Mouse (Mus musculus): ENCODE results near the gene Gpr84.

Gpr84 gene

GRCm38 (mm10) chr15:103315011-103315502 is 4.6 kb upstream of the Gpr84 start:
- in situ Hi-C loops (cut with MboI; ENCODE audit: low pct_unique_long_range_greater_than_20kb in 1 of 2, low sequenced_read_pairs in 2 of 2, unreplicated experiment in 1 of 2): loop anchor here in 1 of 2 experiments (25.0 kb wide), 1 partner anchor 303 kb away; the partner anchor contains the start of gene Hoxc4

- in situ Hi-C loops (cut with MboI; ENCODE audit: low pct_unique_long_range_greater_than_20kb in 1 of 2, low sequenced_read_pairs in 2 of 2, unreplicated experiment in 1 of 2): loop anchor here (5.0 to 25.0 kb wide), 2 partner anchors 302 to 327 kb away; partner anchors contain the start of gene Hoxc4 (in 1 of the 2)
Observed at GRCm38 (mm10) chr15:103314181-103314580, 3.8 kb upstream of the Gpr84 start.

- in situ Hi-C loops (cut with MboI; ENCODE audit: low pct_unique_long_range_greater_than_20kb in 1 of 2, low sequenced_read_pairs in 2 of 2, unreplicated experiment in 1 of 2): loop anchor here (5.0 to 25.0 kb wide), 2 partner anchors 301 to 326 kb away; partner anchors contain the start of gene Hoxc4 (in 1 of the 2)
Observed at GRCm38 (mm10) chr15:103313495-103314095, 3.2 kb upstream of the Gpr84 start.

GRCm38 (mm10) chr15:103308876-103309580 is 1.4 kb downstream of the Gpr84 start:
- in situ Hi-C loops (cut with MboI; ENCODE audit: low pct_unique_long_range_greater_than_20kb in 1 of 2, low sequenced_read_pairs in 2 of 2, unreplicated experiment in 1 of 2): loop anchor here (5.0 to 25.0 kb wide), 2 partner anchors 122 to 297 kb away; partner anchors contain the start of gene Hoxc4 (in 1 of the 2)

GRCm38 (mm10) chr15:103308056-103308875 is 2.1 kb downstream of the Gpr84 start:
- in situ Hi-C loops (cut with MboI; ENCODE audit: low pct_unique_long_range_greater_than_20kb in 1 of 2, low sequenced_read_pairs in 2 of 2, unreplicated experiment in 1 of 2): loop anchor here (5.0 to 25.0 kb wide), 2 partner anchors 121 to 296 kb away; partner anchors contain the start of gene Hoxc4 (in 1 of the 2)

- in situ Hi-C loops (cut with MboI; ENCODE audit: low pct_unique_long_range_greater_than_20kb in 1 of 2, low sequenced_read_pairs in 2 of 2, unreplicated experiment in 1 of 2): loop anchor here (5.0 to 25.0 kb wide), 2 partner anchors 120 to 295 kb away; partner anchors contain the start of gene Hoxc4 (in 1 of the 2)
Observed at GRCm38 (mm10) chr15:103307125-103307524, 3.3 kb downstream of the Gpr84 start.

GRCm38 (mm10) chr15:103305792-103306645 is 4.4 kb downstream of the Gpr84 start:
- in situ Hi-C loops (cut with MboI; ENCODE audit: low pct_unique_long_range_greater_than_20kb in 1 of 2, low sequenced_read_pairs in 2 of 2, unreplicated experiment in 1 of 2): loop anchor here (5.0 to 25.0 kb wide), 2 partner anchors 119 to 294 kb away; partner anchors contain the start of gene Hoxc4 (in 1 of the 2)

GRCm38 (mm10) chr15:103305070-103305678 is 5.2 kb downstream of the Gpr84 start:
- in situ Hi-C loops (cut with MboI; ENCODE audit: low pct_unique_long_range_greater_than_20kb in 1 of 2, low sequenced_read_pairs in 2 of 2, unreplicated experiment in 1 of 2): loop anchor here (5.0 to 25.0 kb wide), 2 partner anchors 118 to 293 kb away; partner anchors contain the start of gene Hoxc4 (in 1 of the 2)

- in situ Hi-C loops (cut with MboI; ENCODE audit: low pct_unique_long_range_greater_than_20kb in 1 of 2, low sequenced_read_pairs in 2 of 2, unreplicated experiment in 1 of 2): loop anchor here in 1 of 2 experiments (25.0 kb wide), 1 partner anchor 292 kb away; the partner anchor contains the start of gene Hoxc4
Observed at GRCm38 (mm10) chr15:103304616-103304969, 5.8 kb downstream of the Gpr84 start.

- in situ Hi-C loops (cut with MboI; ENCODE audit: low pct_unique_long_range_greater_than_20kb in 1 of 2, low sequenced_read_pairs in 2 of 2, unreplicated experiment in 1 of 2): loop anchor here in 1 of 2 experiments (25.0 kb wide), 1 partner anchor 292 kb away; the partner anchor contains the start of gene Hoxc4
Observed at GRCm38 (mm10) chr15:103303916-103304615, 6.3 kb downstream of the Gpr84 start.

- in situ Hi-C loops (cut with MboI; ENCODE audit: low pct_unique_long_range_greater_than_20kb in 1 of 2, low sequenced_read_pairs in 2 of 2, unreplicated experiment in 1 of 2): loop anchor here in 1 of 2 experiments (25.0 kb wide), 1 partner anchor 290 kb away; the partner anchor contains the start of gene Hoxc4
Observed at GRCm38 (mm10) chr15:103302341-103303021, 7.9 kb downstream of the Gpr84 start.

- in situ Hi-C loops (cut with MboI; ENCODE audit: low pct_unique_long_range_greater_than_20kb in 1 of 2, low sequenced_read_pairs in 2 of 2, unreplicated experiment in 1 of 2): loop anchor here in 1 of 2 experiments (25.0 kb wide), 1 partner anchor 289 kb away; the partner anchor contains the start of gene Hoxc4
Observed at GRCm38 (mm10) chr15:103301547-103302340, 8.7 kb downstream of the Gpr84 start.

GRCm38 (mm10) chr15:103301046-103301445 is 9.4 kb downstream of the Gpr84 start:
- in situ Hi-C loops (cut with MboI; ENCODE audit: low pct_unique_long_range_greater_than_20kb in 1 of 2, low sequenced_read_pairs in 2 of 2, unreplicated experiment in 1 of 2): loop anchor here in 1 of 2 experiments (25.0 kb wide), 1 partner anchor 289 kb away; the partner anchor contains the start of gene Hoxc4

- in situ Hi-C loops (cut with MboI; ENCODE audit: low pct_unique_long_range_greater_than_20kb in 1 of 2, low sequenced_read_pairs in 2 of 2, unreplicated experiment in 1 of 2): loop anchor here in 1 of 2 experiments (25.0 kb wide), 1 partner anchor 288 kb away; the partner anchor contains the start of gene Hoxc4
Observed at GRCm38 (mm10) chr15:103300560-103300959, 9.9 kb downstream of the Gpr84 start.

- in situ Hi-C loops (cut with MboI; ENCODE audit: low pct_unique_long_range_greater_than_20kb in 1 of 2, low sequenced_read_pairs in 2 of 2, unreplicated experiment in 1 of 2): loop anchor here in 1 of 2 experiments (25.0 kb wide), 1 partner anchor 288 kb away; the partner anchor contains the start of gene Hoxc4
Observed at GRCm38 (mm10) chr15:103300067-103300471, 10.3 kb downstream of the Gpr84 start.
